Mouse (Mus musculus): ENCODE results near the gene Fam32a. TPM values are rescaled to one million over a fixed set of nuclear protein-coding genes. Genes with fewer than 3 reads are reported as not detected.

Gene Fam32a
- total RNA-seq (2021), result 10 to 100 TPM; 20.4 to 20.7 TPM

- intact Hi-C loops (cut with DNase I), result loop anchor here (5.0 kb wide), 1 partner anchor 42 kb away; no protein-coding TSS in a partner anchor
- peak; percentile 79 for DNase-seq (ENCODE audit: low spot score)
Observed at GRCm38 (mm10) chr8:72219541-72220363, at the start of gene Fam32a. Gene Fam32a (plus strand): TSS chr8:72219730.

- intact Hi-C loops (cut with DNase I), result loop anchor here (2.0 to 5.0 kb wide), 3 partner anchors 40 to 189 kb away; partner anchors contain the start of genes Ap1m1 and Fam32a
- peak; percentile 18 for DNase-seq (ENCODE audit: low spot score)
Observed at GRCm38 (mm10) chr8:72177346-72177925, 42.1 kb upstream of the Fam32a start.

GRCm38 (mm10) chr8:72183554-72184202 is 35.9 kb upstream of the Fam32a start:
- DNase-seq (ENCODE audit: low spot score), result no peak
- intact Hi-C loops (cut with DNase I), result no loop called here

GRCm38 (mm10) chr8:72187793-72188331 is 31.7 kb upstream of the Fam32a start:
- DNase-seq (ENCODE audit: low spot score), result peak; percentile 9
- intact Hi-C loops (cut with DNase I), result no loop called here

GRCm38 (mm10) chr8:72189417-72190214 is 29.9 kb upstream of the Fam32a start, which contains the start of gene Hsh2d:
Gene Hsh2d (plus strand): TSS chr8:72189638.
- intact Hi-C loops (cut with DNase I), result no loop called here
- DNase-seq (ENCODE audit: low spot score), result no peak

- no peak for DNase-seq (ENCODE audit: low spot score)
- intact Hi-C loops (cut with DNase I), result no loop called here
Observed at GRCm38 (mm10) chr8:72190215-72190539, 29.4 kb upstream of the Fam32a start.

GRCm38 (mm10) chr8:72192065-72192464 is 27.5 kb upstream of the Fam32a start:
- intact Hi-C loops (cut with DNase I), result no loop called here

GRCm38 (mm10) chr8:72197997-72198396 is 21.5 kb upstream of the Fam32a start:
- no peak for DNase-seq (ENCODE audit: low spot score)
- intact Hi-C loops (cut with DNase I), result no loop called here

More at GRCm38 (mm10) chr8:72192065-72192464, 27.5 kb upstream of the Fam32a start:
- DNase-seq (ENCODE audit: low spot score), result no peak

GRCm38 (mm10) chr8:72208582-72208981 is 10.9 kb upstream of the Fam32a start:
- no peak for DNase-seq (ENCODE audit: low spot score)
- intact Hi-C loops (cut with DNase I), result no loop called here

- intact Hi-C loops (cut with DNase I), result no loop called here
- DNase-seq (ENCODE audit: low spot score), result no peak
Observed at GRCm38 (mm10) chr8:72210222-72210621, 9.3 kb upstream of the Fam32a start.

GRCm38 (mm10) chr8:72210710-72211109 is 8.8 kb upstream of the Fam32a start:
- intact Hi-C loops (cut with DNase I), result no loop called here
- no peak for DNase-seq (ENCODE audit: low spot score)

GRCm38 (mm10) chr8:72211846-72212245 is 7.7 kb upstream of the Fam32a start:
- intact Hi-C loops (cut with DNase I), result no loop called here
- no peak for DNase-seq (ENCODE audit: low spot score)

GRCm38 (mm10) chr8:72212751-72213150 is 6.8 kb upstream of the Fam32a start, which contains the start of gene Cib3:
Gene Cib3 (minus strand): TSS chr8:72212837.
- intact Hi-C loops (cut with DNase I), result no loop called here
- DNase-seq (ENCODE audit: low spot score), result no peak

GRCm38 (mm10) chr8:72213536-72213935 is 6.0 kb upstream of the Fam32a start, which contains the start of gene Gm11034:
Gene Gm11034 (minus strand): TSS chr8:72213636.
- intact Hi-C loops (cut with DNase I), result no loop called here

GRCm38 (mm10) chr8:72215060-72215459 is 4.5 kb upstream of the Fam32a start:
- intact Hi-C loops (cut with DNase I), result loop anchor here (5.0 kb wide), 1 partner anchor 38 kb away; no protein-coding TSS in a partner anchor
- no peak for DNase-seq (ENCODE audit: low spot score)

More at GRCm38 (mm10) chr8:72213536-72213935, 6.0 kb upstream of the Fam32a start, which contains the start of gene Gm11034:
- no peak for DNase-seq (ENCODE audit: low spot score)

GRCm38 (mm10) chr8:72215871-72216270 is 3.7 kb upstream of the Fam32a start:
- no peak for DNase-seq (ENCODE audit: low spot score)
- intact Hi-C loops (cut with DNase I), result loop anchor here (5.0 kb wide), 1 partner anchor 39 kb away; no protein-coding TSS in a partner anchor

GRCm38 (mm10) chr8:72218781-72219540 is 569 bp upstream of the Fam32a start:
- intact Hi-C loops (cut with DNase I), result loop anchor here (5.0 kb wide), 1 partner anchor 42 kb away; no protein-coding TSS in a partner anchor
- no peak for DNase-seq (ENCODE audit: low spot score)

GRCm38 (mm10) chr8:72220758-72221157 is 1.2 kb downstream of the Fam32a start:
- intact Hi-C loops (cut with DNase I), result no loop called here
- no peak for DNase-seq (ENCODE audit: low spot score)

- DNase-seq (ENCODE audit: low spot score), result no peak
- intact Hi-C loops (cut with DNase I), result no loop called here
Observed at GRCm38 (mm10) chr8:72222656-72223055, 3.1 kb downstream of the Fam32a start.
